Mouse (Mus musculus) forebrain, embryonic 11.5 days (tissue): ENCODE measurements around the gene Nkx1-2. TPM values are rescaled to one million over a fixed set of nuclear protein-coding genes. Genes with fewer than 3 reads are reported as not detected.

ENCODE experiments used
- ATAC-seq: fragments of 200-750 bp; cut with Nextera tagmentation; replicated peaks from 2 replicates; pipeline ENCODE4 v1.8.0; 2017; ENCODE audit warnings: moderate TSS enrichment; ENCODE audit not compliant: low FRiP score
- DNase-seq: peaks from one replicate; pipeline ENCODE4 v3.0.0-alpha.2; 2017; ENCODE audit warnings: low spot score
- H3K27ac ChIP-seq: fragments of 300-500 bp; sonication (generic); 2 replicates; pipeline ENCODE4 v1.5.1; 2014; ENCODE audit warnings: low read depth, low read length
- H3K27me3 ChIP-seq: fragments of 300-500 bp; sonication (generic); 2 replicates; pipeline ENCODE4 v1.6.1; 2014; ENCODE audit warnings: mild to moderate bottlenecking, low read length, mixed read lengths; ENCODE audit not compliant: control insufficient read depth, insufficient read depth
- H3K36me3 ChIP-seq: fragments of 300-500 bp; sonication (generic); 2 replicates; pipeline ENCODE4 v1.6.1; 2014; ENCODE audit warnings: mild to moderate bottlenecking, low read length, moderate library complexity, mixed read lengths; ENCODE audit not compliant: control insufficient read depth, insufficient read depth
- H3K4me1 ChIP-seq: fragments of 300-500 bp; sonication (generic); replicated peaks from 2 replicates; pipeline ENCODE4 v1.6.1; 2014; ENCODE audit warnings: low read length, mixed read lengths; ENCODE audit not compliant: control insufficient read depth, insufficient read depth
- H3K4me2 ChIP-seq: fragments of 300-500 bp; sonication (generic); 2 replicates; pipeline ENCODE4 v1.6.1; 2014; ENCODE audit warnings: low read depth, mild to moderate bottlenecking, low read length, moderate library complexity, mixed read lengths; ENCODE audit not compliant: severe bottlenecking
- H3K4me3 ChIP-seq: fragments of 300-500 bp; sonication (generic); 2 replicates; pipeline ENCODE4 v1.5.1; 2014; ENCODE audit warnings: low read depth, low read length
- H3K9ac ChIP-seq: fragments of 300-500 bp; sonication (generic); 2 replicates; pipeline ENCODE4 v1.6.1; 2014; ENCODE audit warnings: low read length
- H3K9me3 ChIP-seq: fragments of 300-500 bp; sonication (generic); 2 replicates; pipeline ENCODE4 v1.6.1; 2016; ENCODE audit warnings: low read length, mixed read lengths; ENCODE audit not compliant: control insufficient read depth
- WGBS: fragments of 180-500 bp; shearing (Covaris S2); extraction: QIAGEN DNeasy Blood & Tissue Kit; methylation state at CpG from one replicate; pipeline ENCODE4 v1.1.7; 2014; 5-methylcytosine and 5-hydroxymethylcytosine counted together
- polyA plus RNA-seq: library from polyadenylated mRNA; unstranded; fragments of >200 nt; fragmentation: Nextera tagmentation; extraction: Ambion mirVana; gene quantifications from 2 replicates; pipeline ENCODE4 v1.2.1, GENCODE M21; 2014

Gene Nkx1-2
- polyA plus RNA-seq, 1 experiment from 2014 or later = not detected

GRCm38 (mm10) chr7:132570071-132570470 lies 29.4 kb downstream of the Nkx1-2 start:
- no peaks in the 10 kb centered on the region for H3K9me3 ChIP-seq
- no peak overlapping the region for H3K27ac ChIP-seq
- no peak for DNase-seq
- no peaks in the 10 kb centered on the region for H3K27me3 ChIP-seq
- no peak overlapping the region for H3K4me2 ChIP-seq
- H3K4me1 ChIP-seq = peaks cover 4% of the 10 kb centered on the region; the same call in 1 of the 2 replicates
- no peak overlapping the region for H3K9ac ChIP-seq
- no peak overlapping the region for H3K4me3 ChIP-seq
- no peak for ATAC-seq
- H3K36me3 ChIP-seq = no peaks in the 10 kb centered on the region
- 89% methylated on average over 5 of the region's 5 CpGs for WGBS

- no peak for ATAC-seq
- no peak for DNase-seq
- Histone ChIP-seq H3K36me3 (peaks cover 4% of the 10 kb centered on the region), H3K4me3 (no peak overlapping the region), H3K9me3 (no peaks in the 10 kb centered on the region), H3K4me2 (no peak overlapping the region), H3K9ac (no peak overlapping the region), H3K4me1 (peaks cover 2% of the 10 kb centered on the region; the same call in 1 of the 2 replicates), H3K27ac (no peak overlapping the region), H3K27me3 (no peaks in the 10 kb centered on the region)
- WGBS = 92% methylated on average over 6 of the region's 6 CpGs
Measured at GRCm38 (mm10) chr7:132568817-132569216, 30.6 kb downstream of the Nkx1-2 start.

GRCm38 (mm10) chr7:132565831-132566230 lies 33.6 kb downstream of the Nkx1-2 start:
- no peak overlapping the region for H3K4me2 ChIP-seq
- no peak for ATAC-seq
- WGBS = 76% methylated on average over 1 of the region's 1 CpGs
- DNase-seq = no peak
- H3K4me1 ChIP-seq = no peaks in the 10 kb centered on the region
- H3K36me3 ChIP-seq = peaks cover 12% of the 10 kb centered on the region
- no peak overlapping the region for H3K27ac ChIP-seq
- no peak overlapping the region for H3K4me3 ChIP-seq
- H3K9me3 ChIP-seq = no peaks in the 10 kb centered on the region
- no peak overlapping the region for H3K9ac ChIP-seq
- no peaks in the 10 kb centered on the region for H3K27me3 ChIP-seq

- H3K4me1 ChIP-seq = no peaks in the 10 kb centered on the region
- ATAC-seq (no peak), DNase-seq (no peak)
- WGBS = 71% methylated on average over 3 of the region's 3 CpGs
- H3K4me3 ChIP-seq = no peak overlapping the region
- H3K9ac ChIP-seq = no peak overlapping the region
- no peaks in the 10 kb centered on the region for H3K27me3 ChIP-seq
- no peak overlapping the region for H3K27ac ChIP-seq
- H3K36me3 ChIP-seq = peaks cover 14% of the 10 kb centered on the region
- H3K9me3 ChIP-seq = no peaks in the 10 kb centered on the region
- H3K4me2 ChIP-seq = no peak overlapping the region
Measured at GRCm38 (mm10) chr7:132559138-132559766, 40.2 kb downstream of the Nkx1-2 start.

- no peaks in the 10 kb centered on the region for H3K27me3 ChIP-seq
- H3K36me3 ChIP-seq = peaks cover 10% of the 10 kb centered on the region
- no peak overlapping the region for H3K9ac ChIP-seq
- DNase-seq (no peak), ATAC-seq (no peak)
- H3K4me1 ChIP-seq = no peaks in the 10 kb centered on the region
- H3K27ac ChIP-seq = no peak overlapping the region
- no peak overlapping the region for H3K4me2 ChIP-seq
- H3K9me3 ChIP-seq = no peaks in the 10 kb centered on the region
- WGBS = 90% methylated on average over 7 of the region's 7 CpGs
- no peak overlapping the region for H3K4me3 ChIP-seq
Measured at GRCm38 (mm10) chr7:132558141-132558736, 41.2 kb downstream of the Nkx1-2 start.

GRCm38 (mm10) chr7:132556575-132556974 lies 42.9 kb downstream of the Nkx1-2 start:
- Histone ChIP-seq H3K4me2 (no peak overlapping the region), H3K27me3 (no peaks in the 10 kb centered on the region), H3K4me3 (no peak overlapping the region), H3K9me3 (no peaks in the 10 kb centered on the region), H3K36me3 (peaks cover 2% of the 10 kb centered on the region; the same call in 1 of the 2 replicates), H3K27ac (no peak overlapping the region), H3K9ac (no peak overlapping the region), H3K4me1 (no peaks in the 10 kb centered on the region)
- 87% methylated on average over 5 of the region's 5 CpGs for WGBS
- ATAC-seq (no peak), DNase-seq (no peak)

GRCm38 (mm10) chr7:132555911-132556310 lies 43.5 kb downstream of the Nkx1-2 start:
- DNase-seq = no peak
- Histone ChIP-seq H3K27ac (no peak overlapping the region), H3K27me3 (no peaks in the 10 kb centered on the region), H3K36me3 (peaks cover 2% of the 10 kb centered on the region; the same call in 1 of the 2 replicates), H3K4me1 (0 out of 2 replicates have a peak, but pooled peaks cover 2% of the 10 kb centered on the region), H3K4me3 (no peak overlapping the region), H3K9ac (no peak overlapping the region), H3K4me2 (no peak overlapping the region), H3K9me3 (no peaks in the 10 kb centered on the region)
- WGBS = 46% methylated on average over 4 of the region's 4 CpGs
- no peak for ATAC-seq

GRCm38 (mm10) chr7:132554091-132554490 lies 45.3 kb downstream of the Nkx1-2 start:
- Histone ChIP-seq H3K4me2 (no peak overlapping the region), H3K27me3 (no peaks in the 10 kb centered on the region), H3K36me3 (peaks cover 2% of the 10 kb centered on the region; the same call in 1 of the 2 replicates), H3K27ac (no peak overlapping the region), H3K9ac (no peak overlapping the region), H3K4me3 (no peak overlapping the region), H3K9me3 (no peaks in the 10 kb centered on the region), H3K4me1 (0 out of 2 replicates have a peak, but pooled peaks cover 2% of the 10 kb centered on the region)
- DNase-seq (no peak), ATAC-seq (no peak)
- 82% methylated on average over 2 of the region's 2 CpGs for WGBS
